Mouse (Mus musculus) testis, adult 2 months (tissue): ENCODE data around the gene Olfr1393.

Source experiments
- CTCF ChIP-seq: fragments of 200-500 bp; IDR thresholded peaks from 2 replicates; pipeline ENCODE4 v1.5.1; 2012; ENCODE audit warnings: low read depth, mild to moderate bottlenecking, inconsistent platforms, low read length, moderate library complexity; ENCODE audit not compliant: control insufficient read depth, insufficient read depth, insufficient replicate concordance
- POLR2A ChIP-seq: fragments of 200-500 bp; IDR thresholded peaks from 2 replicates; pipeline ENCODE4 v1.6.1; 2012; ENCODE audit warnings: low read depth, mild to moderate bottlenecking, inconsistent platforms, low read length, moderate library complexity; ENCODE audit not compliant: control insufficient read depth

- TF ChIP-seq CTCF, result no peak
- TF ChIP-seq POLR2A, result no peak
Observed at GRCm38 (mm10) chr11:49248226-49248973, 29.7 kb upstream of the Olfr1393 start.
